Mouse (Mus musculus): ENCODE data around the gene Impdh2. TPM values are rescaled to one million over a fixed set of nuclear protein-coding genes. Genes with fewer than 3 reads are reported as not detected.

The Impdh2 gene
- polyA plus RNA-seq, 1 experiment from 2014 or later = 111 TPM

MicroRNAs encoded within 50 kb of the gene (microRNA counts, 519-probe panel; counts per million panel counts)
- 2,953 counts per million, percentile 58 among the panel's probes with 10 or more counts for microRNA mmu-miR-191
- microRNA mmu-miR-425 = 2,832 counts per million, percentile 54 among the panel's probes with 10 or more counts

Small RNAs within 50 kb of the gene (microRNA-seq; reads per million reads assigned to microRNA genes)
- gene Gm24083 (not detected), gene Mir191 (not detected), gene Mir425 (981 reads per million, percentile 77 among the genes with 10 or more reads in this experiment)

Other genes with a start within 250 kb of the Impdh2 start
- 444 and 458 TPM in 2 replicates for gene Gpx1, start 221.4 kb upstream of the Impdh2 start, polyA plus RNA-seq (2015; fragmentation: Nextera tagmentation; extraction: Ambion mirVana)
- 123 and 125 TPM in 2 replicates for gene Usp4, start 212.4 kb upstream of the Impdh2 start, polyA plus RNA-seq (2015; fragmentation: Nextera tagmentation; extraction: Ambion mirVana)
- 1.5 and 2.3 TPM in 2 replicates for gene 1700102P08Rik, start 167.5 kb upstream of the Impdh2 start, polyA plus RNA-seq (2015; fragmentation: Nextera tagmentation; extraction: Ambion mirVana)
- 1.6 and 2.5 TPM in 2 replicates for gene Ccdc36, start 131.8 kb upstream of the Impdh2 start, polyA plus RNA-seq (2015; fragmentation: Nextera tagmentation; extraction: Ambion mirVana)
- not detected in 2 replicates for gene BC048562, start 123.8 kb upstream of the Impdh2 start, polyA plus RNA-seq (2015; fragmentation: Nextera tagmentation; extraction: Ambion mirVana)
- gene Ccdc71, start 99.8 kb upstream of the Impdh2 start, polyA plus RNA-seq (2015; fragmentation: Nextera tagmentation; extraction: Ambion mirVana) = 57.5 and 63.4 TPM in 2 replicates
- gene Klhdc8b, start 98.7 kb upstream of the Impdh2 start, polyA plus RNA-seq (2015; fragmentation: Nextera tagmentation; extraction: Ambion mirVana) = 67.5 and 70.8 TPM in 2 replicates
- 24.1 and 25.1 TPM in 2 replicates for gene Lamb2, start 80.5 kb upstream of the Impdh2 start, polyA plus RNA-seq (2015; fragmentation: Nextera tagmentation; extraction: Ambion mirVana)
- gene Usp19, start 69.7 kb upstream of the Impdh2 start, polyA plus RNA-seq (2015; fragmentation: Nextera tagmentation; extraction: Ambion mirVana) = 76.5 and 80.8 TPM in 2 replicates
- 62.8 and 63.8 TPM in 2 replicates for gene Qars, start 52.6 kb upstream of the Impdh2 start, polyA plus RNA-seq (2015; fragmentation: Nextera tagmentation; extraction: Ambion mirVana)
- gene Qrich1, start 43.5 kb upstream of the Impdh2 start, polyA plus RNA-seq (2015; fragmentation: Nextera tagmentation; extraction: Ambion mirVana) = 118 and 127 TPM in 2 replicates
- 73.4 and 78.5 TPM in 2 replicates for gene Ndufaf3, start 7.1 kb downstream of the Impdh2 start, polyA plus RNA-seq (2015; fragmentation: Nextera tagmentation; extraction: Ambion mirVana)
- 304 and 323 TPM in 2 replicates for gene Dalrd3, start 9.6 kb downstream of the Impdh2 start, polyA plus RNA-seq (2015; fragmentation: Nextera tagmentation; extraction: Ambion mirVana)
- gene Wdr6, start 18.5 kb downstream of the Impdh2 start, polyA plus RNA-seq (2015; fragmentation: Nextera tagmentation; extraction: Ambion mirVana) = 308 and 313 TPM in 2 replicates
- 34.9 and 35.1 TPM in 2 replicates for gene P4htm, start 37.4 kb downstream of the Impdh2 start, polyA plus RNA-seq (2015; fragmentation: Nextera tagmentation; extraction: Ambion mirVana)
- 43.0 and 48.1 TPM in 2 replicates for gene Arih2, start 89.1 kb downstream of the Impdh2 start, polyA plus RNA-seq (2015; fragmentation: Nextera tagmentation; extraction: Ambion mirVana)
- 43.3 and 47.7 TPM in 2 replicates for gene Slc25a20, start 101.8 kb downstream of the Impdh2 start, polyA plus RNA-seq (2015; fragmentation: Nextera tagmentation; extraction: Ambion mirVana)
- 62.4 and 65.9 TPM in 2 replicates for gene Prkar2a, start 129.0 kb downstream of the Impdh2 start, polyA plus RNA-seq (2015; fragmentation: Nextera tagmentation; extraction: Ambion mirVana)
- 180 and 206 TPM in 2 replicates for gene Ip6k2, start 223.5 kb downstream of the Impdh2 start, polyA plus RNA-seq (2015; fragmentation: Nextera tagmentation; extraction: Ambion mirVana)
- gene Nckipsd, start 248.1 kb downstream of the Impdh2 start, polyA plus RNA-seq (2015; fragmentation: Nextera tagmentation; extraction: Ambion mirVana) = 30.3 and 30.7 TPM in 2 replicates